Mouse (Mus musculus) limb, embryonic 14.5 days (tissue): Measurements from ENCODE around the gene Srebf2. TPM values are rescaled to one million over a fixed set of nuclear protein-coding genes. Genes with fewer than 3 reads are reported as not detected.

Source experiments
- ATAC-seq: fragments of 200-750 bp; cut with Nextera tagmentation; 2 replicates; pipeline ENCODE4 v1.8.0; 2017; ENCODE audit warnings: low read depth, moderate number of reproducible peaks, moderate TSS enrichment; ENCODE audit not compliant: low FRiP score
- DNase-seq: peaks from one replicate; pipeline ENCODE4 v3.0.0-alpha.2; 2015; ENCODE audit warnings: low spot score
- H3K27ac ChIP-seq: fragments of 300-500 bp; sonication (generic); replicated peaks from 2 replicates; pipeline ENCODE4 v1.5.1; 2014; ENCODE audit warnings: low read depth, mild to moderate bottlenecking, low read length, moderate library complexity, mixed read lengths
- H3K27me3 ChIP-seq: fragments of 300-500 bp; sonication (generic); 2 replicates; pipeline ENCODE4 v1.6.1; 2014; ENCODE audit warnings: low read length, mixed read lengths; ENCODE audit not compliant: control insufficient read depth, insufficient read depth
- H3K36me3 ChIP-seq: fragments of 300-500 bp; sonication (generic); 2 replicates; pipeline ENCODE4 v1.6.1; 2014; ENCODE audit warnings: mild to moderate bottlenecking, low read length, moderate library complexity, mixed read lengths; ENCODE audit not compliant: control insufficient read depth, insufficient read depth
- H3K4me1 ChIP-seq: fragments of 300-500 bp; sonication (generic); 2 replicates; pipeline ENCODE4 v1.6.1; 2014; ENCODE audit warnings: antibody characterized with exemption, low read length, mixed read lengths; ENCODE audit not compliant: control insufficient read depth, insufficient read depth
- H3K4me2 ChIP-seq: fragments of 300-500 bp; sonication (generic); replicated peaks from 2 replicates; pipeline ENCODE4 v1.6.1; 2014; ENCODE audit warnings: low read depth, mild to moderate bottlenecking, low read length, moderate library complexity; ENCODE audit not compliant: severe bottlenecking
- H3K4me3 ChIP-seq: fragments of 300-500 bp; sonication (generic); replicated peaks from 2 replicates; pipeline ENCODE4 v1.5.1; 2014; ENCODE audit warnings: low read length
- H3K9ac ChIP-seq: fragments of 300-500 bp; sonication (generic); 2 replicates; pipeline ENCODE4 v1.6.1; 2014; ENCODE audit warnings: mild to moderate bottlenecking, low read depth, low read length, moderate library complexity; ENCODE audit not compliant: severe bottlenecking
- H3K9me3 ChIP-seq: fragments of 300-500 bp; sonication (generic); 2 replicates; pipeline ENCODE4 v1.6.1; 2016; ENCODE audit warnings: low read length; ENCODE audit not compliant: control insufficient read depth
- POLR2A ChIP-seq: fragments of 200-500 bp; IDR thresholded peaks from 2 replicates; pipeline ENCODE4 v1.8.0; 2012; ENCODE audit warnings: inconsistent platforms, mild to moderate bottlenecking, moderate library complexity, borderline replicate concordance; ENCODE audit not compliant: insufficient read depth, insufficient read length; ENCODE audit errors: extremely low read depth
- WGBS: fragments of 180-500 bp; shearing (Covaris S2); extraction: QIAGEN DNeasy Blood & Tissue Kit; methylation state at CpG from one replicate; pipeline ENCODE4 v1.1.7; 2014; 5-methylcytosine and 5-hydroxymethylcytosine counted together
- polyA plus RNA-seq, 2 experiments: library from polyadenylated mRNA; depleted of rRNA in 1 of 2; stranded (reverse) in 1 of 2; unstranded in 1 of 2; fragments of >200 nt; fragmentation: Nextera tagmentation in 1 of 2; extraction: Ambion mirVana in 1 of 2; gene quantifications; 2 replicates each; pipeline versions ENCODE4 v1.2.1 to v1.2.3; 2012 to 2014

Srebf2 gene
- polyA plus RNA-seq, 2 experiments = 122 to 131 TPM

DNA sequence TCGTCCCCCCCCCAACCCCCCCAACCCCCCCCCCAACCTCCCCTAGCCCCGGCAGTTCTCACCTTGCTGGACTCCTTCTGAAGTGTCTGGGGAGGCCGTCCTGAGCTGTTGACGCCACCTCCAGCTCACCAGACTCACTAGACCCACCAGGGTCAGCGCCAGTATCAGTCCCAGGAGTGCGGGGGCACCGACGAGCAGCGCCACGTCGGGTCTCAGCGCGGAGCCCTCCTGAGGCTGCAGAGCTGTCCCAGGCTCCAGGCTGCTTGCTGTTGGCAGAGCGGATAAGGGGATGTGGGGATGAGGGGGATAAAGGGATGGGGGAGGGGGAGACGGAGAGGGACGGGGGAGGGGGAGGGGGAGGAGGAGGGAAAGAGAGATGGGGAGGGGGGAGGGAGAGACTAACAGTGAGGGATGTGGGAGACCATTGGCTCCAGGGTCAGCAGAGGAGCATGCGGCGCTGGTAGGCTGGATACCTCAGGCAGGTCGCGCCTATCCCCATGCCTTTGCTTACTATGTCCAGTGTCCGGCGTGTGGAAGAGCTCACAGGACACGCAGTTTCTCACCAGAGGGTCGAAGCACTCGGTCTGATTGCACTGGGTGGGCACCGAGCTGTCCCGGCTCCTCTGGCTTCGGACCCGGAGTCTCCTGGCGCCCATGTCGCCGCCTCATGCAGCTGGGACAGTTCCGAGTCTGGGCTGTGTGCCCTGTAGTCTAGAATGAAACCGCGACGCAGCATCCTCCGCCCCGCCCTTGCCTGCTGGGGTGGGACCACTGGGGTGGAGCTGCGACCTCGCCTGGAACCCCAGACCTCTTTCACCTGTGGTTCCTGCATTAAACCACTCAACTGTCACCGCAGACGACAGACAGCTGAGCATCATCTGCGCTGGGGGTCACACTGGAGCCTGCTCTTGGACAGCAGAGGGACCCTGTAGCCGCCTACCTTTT lies 76.9 kb downstream of the Srebf2 start, which contains the start of gene Tnfrsf13c:
Gene Tnfrsf13c (minus strand): TSS at position 713 of the 945 bp plus-strand sequence.
- Histone ChIP-seq H3K9me3 (no peaks in the 10 kb centered on the region), H3K27ac (no peak within 1 kb of the TSS), H3K4me2 (peak within 1 kb of the TSS; percentile 59), H3K27me3 (peaks cover 22% of the 10 kb centered on the region; the same call in 1 of the 2 replicates), H3K9ac (peak within 1 kb of the TSS; percentile 16; the same call in 1 of the 2 replicates), H3K4me3 (peak within 1 kb of the TSS; percentile 31), H3K4me1 (0 out of 2 replicates have a peak, but pooled peaks cover 4% of the 10 kb centered on the region), H3K36me3 (no peaks in the 10 kb centered on the region)
- 4% methylated on average over 42 of the region's 44 CpGs for WGBS
- ATAC-seq (peak; percentile 39; the same call in 1 of the 2 replicates), DNase-seq (no peak)
- no peak for TF ChIP-seq POLR2A

DNA sequence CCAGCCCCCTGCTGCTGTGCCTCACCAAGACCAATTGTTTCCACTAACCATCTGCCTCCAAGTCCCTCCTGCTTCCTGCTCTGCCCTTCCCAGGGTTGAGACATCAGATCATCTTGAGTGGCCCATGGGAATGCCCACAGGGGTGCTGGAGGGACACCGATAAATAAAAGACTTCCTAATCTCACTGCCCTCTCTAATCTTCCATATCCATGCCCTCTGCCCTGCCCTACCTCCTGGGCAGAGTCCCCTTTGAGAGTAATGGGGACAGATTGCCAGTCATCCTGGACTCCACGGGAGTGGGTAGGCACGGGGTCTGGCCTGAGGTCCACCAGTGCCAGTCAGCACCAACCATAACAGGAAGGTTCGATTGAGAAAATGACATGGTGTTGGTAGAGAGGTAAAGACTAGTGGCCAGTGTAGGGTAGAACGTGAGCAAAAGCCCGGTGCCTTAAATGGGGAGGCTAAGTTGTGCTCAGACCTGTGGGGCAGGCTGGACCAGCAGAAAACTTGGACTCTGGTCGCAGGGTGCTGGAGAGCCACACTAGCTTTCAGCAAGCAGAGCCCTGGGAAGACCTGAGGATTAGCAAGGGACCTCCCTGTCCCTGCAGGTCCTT lies 77.7 kb downstream of the Srebf2 start:
- WGBS = 38% methylated on average over 7 of the region's 7 CpGs
- Histone ChIP-seq H3K27me3 (peaks cover 22% of the 10 kb centered on the region; the same call in 1 of the 2 replicates), H3K4me1 (0 out of 2 replicates have a peak, but pooled peaks cover 4% of the 10 kb centered on the region), H3K9me3 (no peaks in the 10 kb centered on the region), H3K27ac (no peak overlapping the region), H3K36me3 (no peaks in the 10 kb centered on the region), H3K9ac (0 out of 2 replicates have a peak overlapping the region, but pooled peaks have one; percentile 16), H3K4me3 (peak overlapping the region; percentile 31), H3K4me2 (peak overlapping the region; percentile 59)
- ATAC-seq (no peak), DNase-seq (no peak)
- no peak for TF ChIP-seq POLR2A

DNA sequence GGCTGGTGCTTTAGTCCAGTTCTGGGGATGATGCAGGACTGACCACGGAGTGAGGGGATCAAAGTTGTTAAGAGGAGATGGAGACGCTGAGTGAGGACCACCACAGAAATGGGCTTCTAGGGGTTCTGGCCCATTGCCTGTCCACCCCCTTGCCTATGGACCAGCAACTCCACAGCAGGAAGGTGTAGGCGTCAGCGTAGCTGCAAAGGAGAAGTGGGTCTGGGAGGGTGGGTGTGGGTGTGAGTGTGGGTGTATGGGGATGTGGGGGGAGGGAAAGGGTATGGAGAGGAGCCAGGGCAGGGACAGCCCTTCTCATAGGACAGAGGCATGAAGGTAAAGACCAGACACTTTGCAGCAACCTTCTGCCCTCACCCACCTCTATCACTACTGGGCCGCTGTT lies 78.8 kb downstream of the Srebf2 start:
- Histone ChIP-seq H3K9ac (no peak overlapping the region), H3K36me3 (no peaks in the 10 kb centered on the region), H3K4me3 (no peak overlapping the region), H3K27ac (no peak overlapping the region), H3K9me3 (no peaks in the 10 kb centered on the region), H3K4me2 (no peak overlapping the region), H3K27me3 (peaks cover 22% of the 10 kb centered on the region; the same call in 1 of the 2 replicates), H3K4me1 (0 out of 2 replicates have a peak, but pooled peaks cover 4% of the 10 kb centered on the region)
- 78% methylated on average over 5 of the region's 5 CpGs for WGBS
- no peak for TF ChIP-seq POLR2A
- DNase-seq (no peak), ATAC-seq (no peak)

DNA sequence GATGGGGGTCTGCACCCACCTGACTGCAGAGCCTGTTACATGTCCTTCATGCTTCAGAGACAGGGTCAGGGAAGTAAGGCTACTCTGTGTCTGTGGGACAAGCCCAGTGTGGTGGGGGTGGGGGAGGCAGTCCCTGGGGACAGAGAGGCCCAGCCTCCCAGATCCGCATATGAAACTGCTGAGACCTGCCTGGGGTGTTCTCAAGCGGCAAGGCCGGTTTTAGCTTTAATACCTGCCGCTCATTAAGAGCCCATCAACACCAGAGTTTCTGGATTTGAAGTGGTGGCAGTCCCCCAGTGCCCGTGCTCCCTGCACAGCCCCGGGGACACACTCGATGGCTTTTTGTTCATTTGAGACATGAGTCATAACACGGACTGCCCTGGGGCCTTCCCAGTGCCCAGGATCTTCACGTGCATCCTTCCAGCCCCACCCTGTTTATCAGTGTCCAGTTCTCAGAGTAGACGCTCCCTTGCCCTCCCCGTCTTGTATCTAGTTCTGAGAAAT lies 82.6 kb downstream of the Srebf2 start:
- DNase-seq (no peak), ATAC-seq (no peak)
- H3K4me2 ChIP-seq = no peak overlapping the region
- H3K27me3 ChIP-seq = peaks cover 8% of the 10 kb centered on the region; the same call in 1 of the 2 replicates
- H3K9ac ChIP-seq = no peak overlapping the region
- H3K4me1 ChIP-seq = no peaks in the 10 kb centered on the region
- TF ChIP-seq POLR2A = no peak
- H3K36me3 ChIP-seq = no peaks in the 10 kb centered on the region
- no peaks in the 10 kb centered on the region for H3K9me3 ChIP-seq
- no peak overlapping the region for H3K27ac ChIP-seq
- 34% methylated on average over 11 of the region's 11 CpGs for WGBS
- H3K4me3 ChIP-seq = no peak overlapping the region

DNA sequence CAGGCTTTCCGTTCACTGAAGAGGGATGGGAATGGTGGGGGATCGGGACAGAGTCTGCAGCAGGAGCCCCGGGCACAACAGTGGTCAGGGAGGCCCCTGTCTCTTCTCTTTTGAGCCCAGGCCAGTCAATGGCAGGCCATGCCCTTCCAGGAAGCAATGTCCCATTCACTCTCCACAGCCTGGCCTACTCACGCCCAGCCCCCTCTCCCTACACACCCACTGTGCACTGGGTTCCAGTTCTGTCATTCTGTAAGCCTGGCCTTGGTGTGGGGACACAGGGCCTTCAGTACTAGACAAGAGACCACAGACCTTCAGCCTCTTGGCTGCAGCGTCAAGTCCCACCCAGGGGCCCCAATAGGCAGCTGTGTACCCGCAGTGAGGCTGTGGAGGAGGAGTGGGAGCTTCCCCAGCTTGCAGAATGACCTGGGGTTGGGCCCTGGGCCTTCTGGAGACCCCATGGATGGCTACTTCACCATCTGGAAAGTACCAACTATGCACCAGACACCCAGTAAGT lies 83.2 kb downstream of the Srebf2 start:
- no peak for DNase-seq
- Histone ChIP-seq H3K27me3 (0 out of 2 replicates have a peak, but pooled peaks cover 2% of the 10 kb centered on the region), H3K4me3 (no peak overlapping the region), H3K27ac (no peak overlapping the region), H3K9ac (no peak overlapping the region), H3K36me3 (no peaks in the 10 kb centered on the region), H3K4me2 (no peak overlapping the region), H3K9me3 (no peaks in the 10 kb centered on the region), H3K4me1 (no peaks in the 10 kb centered on the region)
- WGBS = 78% methylated on average over 6 of the region's 6 CpGs
- TF ChIP-seq POLR2A = no peak
- no peak for ATAC-seq
